Mouse (Mus musculus): ENCODE data around the gene Icam4. TPM values are rescaled to one million over a fixed set of nuclear protein-coding genes. Genes with fewer than 3 reads are reported as not detected.

The Icam4 gene
- polyA plus RNA-seq (2012; ENCODE audit: low replicate concordance) = 2.4 and 30.5 TPM in 2 replicates

GRCm38 (mm10) chr9:21029291-21030054, at the start of gene Icam4:
Icam4 (plus strand) TSS chr9:21029373.

GRCm38 (mm10) chr9:21002627-21003551, 26.3 kb upstream of the Icam4 start, which contains the start of gene Mrpl4:
Mrpl4 (plus strand) TSS chr9:21002738.

DNA sequence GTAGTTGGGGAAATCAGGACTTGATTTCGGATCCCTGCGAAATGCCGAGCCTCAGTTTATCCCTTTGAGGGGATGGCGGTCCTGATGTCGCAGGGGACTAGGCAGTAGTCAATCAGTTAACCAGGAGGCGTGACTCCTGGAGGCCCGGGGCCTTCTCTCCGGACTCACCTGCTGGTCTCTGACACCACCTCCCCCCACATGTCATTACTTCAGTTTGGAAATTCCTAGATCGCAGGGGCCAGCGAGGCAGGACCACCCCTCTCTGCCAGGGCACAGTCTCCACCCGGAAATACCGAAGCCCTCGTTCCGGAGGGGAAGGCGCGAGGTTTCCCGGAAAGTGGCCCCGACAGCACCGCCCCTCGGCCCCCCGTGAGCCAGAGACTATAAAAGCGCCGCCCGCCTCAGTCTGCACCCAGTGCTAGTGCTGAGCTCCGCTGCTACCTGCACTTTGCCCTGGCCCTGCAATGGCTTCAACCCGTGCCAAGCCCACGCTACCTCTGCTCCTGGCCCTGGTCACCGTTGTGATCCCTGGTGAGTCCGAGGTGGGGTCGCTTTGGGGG, 13.5 kb upstream of the Icam4 start, which contains the start of gene Icam1:
TSS of gene Icam1 (plus strand) at position 415 of the 560 bp plus-strand sequence.

GRCm38 (mm10) chr9:21031896-21032351, 2.8 kb downstream of the Icam4 start, which contains the start of gene Icam5:
Icam5 (plus strand) TSS chr9:21032073.

GRCm38 (mm10) chr9:21067006-21067684, 38.0 kb downstream of the Icam4 start, which contains the start of gene Zglp1:
Zglp1 (minus strand) TSS chr9:21067093.

DNA sequence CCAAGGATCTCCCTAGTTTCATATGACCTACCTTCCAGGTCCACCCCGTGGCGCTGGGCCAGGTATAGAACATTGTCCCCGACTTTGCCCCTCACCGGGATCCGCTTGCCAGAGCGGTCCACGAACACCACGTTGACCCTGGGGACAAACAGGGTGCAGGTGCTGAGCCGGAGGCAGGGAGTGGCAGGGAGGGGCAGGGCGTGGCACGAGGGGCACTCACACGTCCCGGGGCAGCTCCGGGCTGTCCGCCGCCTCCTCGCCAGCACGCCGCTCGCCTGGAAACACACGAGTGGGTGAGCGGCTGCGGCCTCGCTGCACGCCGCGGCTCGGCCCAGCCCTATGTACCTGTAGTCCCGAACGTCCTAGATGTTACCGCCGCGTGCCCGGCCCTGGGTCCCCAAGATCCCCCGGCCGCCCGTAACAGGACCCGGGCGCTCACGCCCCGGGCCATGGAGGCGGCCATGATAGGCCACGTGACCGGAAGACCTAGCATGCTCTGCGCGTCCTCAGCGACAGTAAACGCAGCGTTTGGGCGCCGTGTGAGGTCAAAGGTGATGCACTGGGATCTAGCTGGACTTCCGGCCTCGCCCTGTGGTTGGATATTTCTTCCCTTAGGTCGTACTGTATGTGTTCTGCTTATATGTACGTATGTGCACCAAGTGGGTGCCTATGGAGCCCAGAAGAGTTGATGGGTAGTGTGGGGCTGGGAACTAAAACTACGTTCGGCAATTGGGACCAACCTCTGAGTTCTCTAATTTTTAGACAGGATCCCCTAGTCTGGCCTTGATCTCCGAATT, 44.1 kb downstream of the Icam4 start, which contains the start of the genes Gm49373 and Fdx1l:
TSS of gene Gm49373 (minus strand) at position 53 of the 797 bp plus-strand sequence.
TSS of gene Fdx1l (minus strand) at position 571 of the 797 bp plus-strand sequence.

Other genes with a start within 250 kb of the Icam4 start
- gene Col5a3, start 214.3 kb upstream of the Icam4 start, polyA plus RNA-seq (2012; ENCODE audit: low replicate concordance) = 0.94 and 1.0 TPM in 2 replicates
- gene Rdh8, start 210.9 kb upstream of the Icam4 start, polyA plus RNA-seq (2012; ENCODE audit: low replicate concordance) = not detected in 2 replicates
- gene A230050P20Rik, start 160.7 kb upstream of the Icam4 start, polyA plus RNA-seq (2012; ENCODE audit: low replicate concordance) = 86.0 and 279 TPM in 2 replicates
- 2.3 and 3.8 TPM in 2 replicates for gene Angptl6, start 149.6 kb upstream of the Icam4 start, polyA plus RNA-seq (2012; ENCODE audit: low replicate concordance)
- gene Ppan, start 141.2 kb upstream of the Icam4 start, polyA plus RNA-seq (2012; ENCODE audit: low replicate concordance) = 93.7 and 103 TPM in 2 replicates
- gene Eif3g, start 130.8 kb upstream of the Icam4 start, polyA plus RNA-seq (2012; ENCODE audit: low replicate concordance) = 192 and 471 TPM in 2 replicates
- gene Dnmt1, start 69.5 kb upstream of the Icam4 start, polyA plus RNA-seq (2012; ENCODE audit: low replicate concordance) = 59.7 and 61.0 TPM in 2 replicates
- 1.7 and 4.4 TPM in 2 replicates for gene S1pr2, start 52.6 kb upstream of the Icam4 start, polyA plus RNA-seq (2012; ENCODE audit: low replicate concordance)
- gene Mrpl4, start 26.6 kb upstream of the Icam4 start, polyA plus RNA-seq (2012; ENCODE audit: low replicate concordance) = 45.9 and 87.9 TPM in 2 replicates
- 37.9 and 60.7 TPM in 2 replicates for gene Icam1, start 13.4 kb upstream of the Icam4 start, polyA plus RNA-seq (2012; ENCODE audit: low replicate concordance)
- 1.2 and 1.5 TPM in 2 replicates for gene Icam5, start 2.7 kb downstream of the Icam4 start, polyA plus RNA-seq (2012; ENCODE audit: low replicate concordance)
- 4.7 and 6.8 TPM in 2 replicates for gene Zglp1, start 37.7 kb downstream of the Icam4 start, polyA plus RNA-seq (2012; ENCODE audit: low replicate concordance)
- gene Gm49373, start 43.7 kb downstream of the Icam4 start, polyA plus RNA-seq (2012; ENCODE audit: low replicate concordance) = 0.26 and 0.64 TPM in 2 replicates
- gene Fdx1l, start 44.2 kb downstream of the Icam4 start, polyA plus RNA-seq (2012; ENCODE audit: low replicate concordance) = 24.8 and 46.2 TPM in 2 replicates
- gene Gm38431, start 62.6 kb downstream of the Icam4 start, polyA plus RNA-seq (2012; ENCODE audit: low replicate concordance) = 43.7 and 103 TPM in 2 replicates
- 182 and 466 TPM in 2 replicates for gene Raver1, start 62.6 kb downstream of the Icam4 start, polyA plus RNA-seq (2012; ENCODE audit: low replicate concordance)
- gene Tyk2, start 101.9 kb downstream of the Icam4 start, polyA plus RNA-seq (2012; ENCODE audit: low replicate concordance) = 47.9 and 58.5 TPM in 2 replicates
- 137 and 226 TPM in 2 replicates for gene Cdc37, start 120.6 kb downstream of the Icam4 start, polyA plus RNA-seq (2012; ENCODE audit: low replicate concordance)
- gene Pde4a, start 136.3 kb downstream of the Icam4 start, polyA plus RNA-seq (2012; ENCODE audit: low replicate concordance) = 9.8 and 19.5 TPM in 2 replicates
- 49.8 and 76.0 TPM in 2 replicates for gene Keap1, start 210.0 kb downstream of the Icam4 start, polyA plus RNA-seq (2012; ENCODE audit: low replicate concordance)
- 11.6 and 51.4 TPM in 2 replicates for gene S1pr5, start 219.1 kb downstream of the Icam4 start, polyA plus RNA-seq (2012; ENCODE audit: low replicate concordance)
- 33.9 and 64.0 TPM in 2 replicates for gene Atg4d, start 235.9 kb downstream of the Icam4 start, polyA plus RNA-seq (2012; ENCODE audit: low replicate concordance)